Mouse (Mus musculus): ENCODE results near the gene Ecpas.

The Ecpas gene

DNA sequence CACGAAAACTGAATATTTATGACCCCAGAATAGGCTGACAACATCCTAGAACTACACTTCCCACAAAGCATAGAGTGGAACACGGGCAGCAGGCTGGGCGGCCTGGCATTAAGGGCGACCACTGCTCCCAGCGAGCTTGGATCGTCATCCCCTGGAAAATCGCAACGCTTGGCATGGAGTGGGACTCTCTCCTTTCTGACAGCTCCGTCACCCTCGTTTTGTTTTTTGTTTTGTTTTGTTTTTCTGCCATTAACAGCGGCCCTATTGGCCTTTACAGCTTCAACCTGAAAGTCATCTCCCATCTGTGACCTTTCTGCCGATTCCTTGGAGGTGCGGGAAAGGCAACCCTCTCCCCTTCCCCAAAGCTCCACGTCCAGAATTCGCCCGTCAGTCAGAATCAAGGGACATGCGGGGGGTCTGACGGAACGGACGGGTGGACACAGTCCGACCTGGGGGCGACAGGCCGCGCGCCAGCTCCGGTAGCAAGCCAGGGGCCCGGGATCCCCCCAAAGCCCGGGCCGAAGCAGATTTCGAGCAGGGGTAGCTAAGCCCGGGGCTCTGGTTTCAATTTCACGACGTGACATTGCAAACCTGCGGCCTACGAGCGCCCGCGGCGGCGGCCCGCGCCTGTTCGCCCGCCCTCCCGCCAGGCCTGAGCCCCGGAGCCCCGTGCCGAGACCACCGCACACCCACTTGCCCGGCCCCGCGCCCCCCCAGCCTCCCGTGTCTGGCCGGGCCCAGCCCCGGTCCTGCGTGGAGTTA lies 1.3 kb downstream of the Ecpas start:
- DNase-seq: peak; percentile 47

DNA sequence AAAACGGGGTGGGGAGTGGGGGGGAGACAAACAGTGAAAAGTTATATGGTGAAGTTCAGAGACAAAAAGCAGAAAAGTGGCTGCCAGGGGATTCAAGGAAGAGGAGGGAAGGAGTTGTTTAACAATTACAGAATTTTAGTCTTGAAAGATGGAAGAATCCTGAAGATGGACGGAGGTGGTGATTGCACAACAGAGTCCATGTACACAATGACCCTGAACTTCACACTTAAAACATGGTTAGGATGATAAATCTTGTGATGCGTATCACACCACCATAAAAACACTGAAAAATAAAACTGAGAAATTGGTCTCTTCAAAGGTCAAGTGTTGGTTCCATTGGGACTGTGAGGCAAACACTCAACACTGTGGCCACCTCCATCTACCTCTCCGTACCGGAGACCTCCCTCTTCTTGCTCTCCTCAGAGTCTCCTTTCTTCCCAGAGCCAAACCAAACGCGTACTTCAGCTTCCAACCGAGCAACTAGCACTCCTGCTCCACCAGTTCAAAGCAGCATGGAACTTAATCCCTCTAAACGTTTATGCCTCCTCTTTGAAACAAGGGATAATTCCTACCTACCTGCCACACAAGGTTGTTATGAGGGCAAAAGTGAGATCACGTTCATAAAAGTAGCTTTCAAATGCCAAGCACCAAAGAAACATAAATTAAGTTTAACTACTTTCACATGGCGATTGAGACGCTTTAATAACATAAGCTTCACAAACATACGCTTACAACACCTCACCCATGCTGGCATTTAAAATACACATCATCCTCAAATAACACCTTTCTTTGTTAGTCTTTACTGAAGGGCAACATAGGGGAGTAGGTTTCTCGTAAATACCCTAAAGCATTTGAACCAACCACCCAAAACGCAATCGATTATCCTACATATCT lies 2.1 kb downstream of the Ecpas start:
- no peak for DNase-seq

DNA sequence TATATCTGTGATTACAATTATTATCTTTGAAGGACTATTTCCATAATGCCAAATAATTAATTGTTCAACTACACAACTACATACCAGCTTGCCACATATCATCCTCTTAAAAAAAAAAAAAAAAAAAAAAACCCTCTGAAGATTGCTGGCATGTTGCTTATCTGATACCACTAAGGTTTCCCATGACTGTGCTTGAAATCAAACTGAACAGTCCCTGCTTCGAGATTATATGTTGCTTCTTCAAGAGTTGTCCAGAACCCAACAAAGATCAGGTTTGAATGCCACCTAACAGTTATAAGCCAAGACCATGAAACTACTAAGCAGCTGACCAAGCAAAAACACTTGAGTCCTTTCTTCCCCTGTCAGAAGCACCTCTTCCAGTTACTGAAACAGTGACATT lies 5.1 kb downstream of the Ecpas start:
- no peak for DNase-seq

DNA sequence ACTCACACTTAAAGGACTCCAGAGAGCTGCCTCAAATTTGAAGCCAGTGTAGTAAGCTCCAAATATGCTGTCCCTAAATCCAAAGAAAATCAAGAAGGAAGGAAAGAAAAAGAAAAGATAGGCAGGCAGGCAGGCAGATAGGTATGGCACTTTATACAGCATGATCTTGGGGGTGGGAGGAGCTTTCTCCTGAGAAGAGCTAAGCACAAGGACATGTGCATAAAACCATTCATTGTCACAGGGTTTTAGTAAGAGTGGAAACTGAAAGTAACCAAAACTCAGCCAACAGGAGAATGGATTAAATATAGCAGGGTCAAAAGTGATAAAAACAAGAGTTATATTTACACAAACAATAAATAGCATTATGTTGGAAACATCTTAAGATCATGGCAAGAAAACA lies 14.2 kb downstream of the Ecpas start:
- DNase-seq: no peak

DNA sequence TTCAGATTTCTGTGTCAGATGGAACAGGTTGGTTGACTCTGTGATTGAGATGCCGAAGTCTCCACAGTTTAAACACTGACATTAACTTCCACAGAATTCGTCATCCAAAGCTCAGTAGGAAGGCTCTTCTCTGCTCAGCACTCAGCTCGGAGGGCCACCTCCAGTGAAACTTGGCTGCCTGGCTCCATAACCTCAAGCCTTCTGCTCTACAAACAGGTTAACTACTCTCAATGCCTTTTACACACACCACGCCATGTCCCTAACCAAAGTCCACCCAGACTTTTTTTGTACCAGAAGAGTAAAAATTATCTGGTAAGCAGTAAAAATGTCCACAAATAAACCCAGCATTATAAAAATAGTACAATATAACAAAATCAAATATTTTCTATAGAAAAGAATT lies 15.1 kb downstream of the Ecpas start:
- no peak for DNase-seq

DNA sequence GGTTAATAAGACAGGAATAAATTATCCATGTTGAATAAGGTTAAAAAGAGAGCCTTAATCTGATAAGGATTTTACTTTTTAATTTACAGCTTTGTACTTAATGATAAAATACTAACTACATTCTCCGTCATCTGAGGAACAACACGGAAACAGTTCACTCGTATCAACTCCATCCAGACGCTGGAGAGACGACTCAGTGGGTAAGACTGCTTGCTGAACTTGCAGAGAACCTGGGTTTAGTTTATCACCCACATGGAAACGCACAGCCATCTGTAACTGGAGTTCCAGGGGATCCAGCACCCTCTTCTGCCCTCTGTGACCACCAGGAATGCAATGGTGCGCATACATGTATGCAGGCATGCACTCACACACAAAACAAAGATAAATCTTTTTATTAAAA lies 18.1 kb downstream of the Ecpas start:
- no peak for DNase-seq

DNA sequence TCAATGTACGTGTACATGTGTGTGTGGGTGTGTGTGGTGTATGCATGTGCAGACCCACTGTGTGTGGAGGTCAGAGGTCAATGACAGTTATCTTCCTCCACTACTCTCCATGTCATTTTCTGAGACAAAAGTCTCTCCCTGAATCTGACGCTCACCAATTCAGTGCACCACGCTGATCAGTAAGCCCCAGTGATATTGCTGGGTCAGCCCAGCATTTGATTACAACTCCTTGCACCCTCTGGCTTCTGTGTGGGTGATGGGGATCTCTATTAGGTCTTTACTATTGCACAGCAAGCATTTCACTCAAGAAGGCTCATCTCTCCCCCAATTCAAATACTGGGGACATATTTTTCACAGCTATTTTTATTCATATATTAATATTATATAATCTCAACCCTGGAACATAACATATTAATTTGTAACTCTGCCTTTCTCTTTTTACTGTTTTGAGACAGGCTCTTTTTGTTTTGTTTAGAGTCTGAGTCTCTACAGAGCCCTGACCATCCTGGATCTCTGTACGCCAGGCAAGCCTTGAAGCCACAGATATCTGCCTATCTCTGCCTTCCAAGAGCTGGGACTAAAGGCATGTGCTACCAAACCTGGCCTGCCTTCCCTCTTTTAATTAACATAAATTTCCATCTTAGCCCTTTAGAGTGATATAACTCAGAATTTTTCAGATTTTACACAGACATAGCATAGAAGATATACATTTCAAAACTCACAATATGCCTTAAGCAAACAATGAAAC lies 22.3 kb downstream of the Ecpas start:
- no peak for DNase-seq

DNA sequence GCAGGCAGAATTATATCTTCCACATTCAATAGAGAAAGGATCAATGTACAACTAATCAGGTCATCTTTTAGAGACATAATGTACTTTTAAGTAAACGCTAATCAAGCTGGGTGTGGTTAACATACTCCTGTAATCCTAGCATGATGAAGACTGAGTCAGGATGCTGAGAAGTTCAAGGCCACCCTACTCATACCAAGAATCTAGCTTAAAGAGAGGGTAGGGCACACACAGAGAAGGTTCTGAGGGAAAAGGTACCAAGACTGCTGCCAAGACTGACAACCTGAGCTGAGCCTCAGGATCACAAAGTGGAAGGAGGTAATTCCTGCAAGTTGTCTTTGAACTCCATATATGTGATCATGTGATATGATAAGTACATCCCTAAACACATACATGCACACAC lies 24.0 kb downstream of the Ecpas start:
- DNase-seq: no peak

DNA sequence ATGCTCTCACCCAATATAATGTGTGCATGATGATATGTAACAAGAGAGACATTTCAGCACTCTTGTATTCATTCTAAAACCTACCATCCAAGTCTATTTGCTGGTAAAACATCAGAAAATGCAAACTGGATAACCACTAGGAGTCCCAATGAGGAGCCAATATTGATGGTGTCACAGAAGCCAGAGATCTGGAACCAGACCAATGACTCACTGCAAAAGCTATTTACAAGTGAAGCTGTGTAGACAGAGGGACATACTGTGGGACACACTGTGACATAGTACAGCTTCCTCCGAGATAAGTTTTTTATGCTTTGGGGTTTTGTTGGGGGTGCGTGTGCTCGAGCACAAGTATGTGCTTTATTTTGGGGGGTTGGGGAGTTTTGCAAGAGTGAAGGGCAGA lies 24.9 kb downstream of the Ecpas start:
- DNase-seq: no peak

DNA sequence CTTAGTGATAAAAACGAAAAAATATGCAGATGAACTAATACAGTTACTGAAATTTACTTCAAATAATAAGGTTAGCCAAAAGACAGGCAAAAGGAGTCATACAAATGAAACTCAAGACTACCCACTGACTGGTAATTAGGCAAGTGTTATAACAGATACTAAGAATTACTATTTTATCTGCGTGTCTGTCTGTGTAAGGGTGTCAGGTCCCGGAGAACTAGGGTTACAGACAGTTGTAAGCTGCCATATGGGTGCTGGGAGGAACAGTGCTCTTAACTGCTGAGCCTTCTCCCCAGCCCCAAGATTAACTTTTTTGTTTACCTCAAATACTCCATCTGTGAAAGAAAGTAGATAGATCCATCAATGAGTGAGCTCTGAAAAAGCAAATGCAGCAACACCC lies 25.8 kb downstream of the Ecpas start:
- DNase-seq: no peak

DNA sequence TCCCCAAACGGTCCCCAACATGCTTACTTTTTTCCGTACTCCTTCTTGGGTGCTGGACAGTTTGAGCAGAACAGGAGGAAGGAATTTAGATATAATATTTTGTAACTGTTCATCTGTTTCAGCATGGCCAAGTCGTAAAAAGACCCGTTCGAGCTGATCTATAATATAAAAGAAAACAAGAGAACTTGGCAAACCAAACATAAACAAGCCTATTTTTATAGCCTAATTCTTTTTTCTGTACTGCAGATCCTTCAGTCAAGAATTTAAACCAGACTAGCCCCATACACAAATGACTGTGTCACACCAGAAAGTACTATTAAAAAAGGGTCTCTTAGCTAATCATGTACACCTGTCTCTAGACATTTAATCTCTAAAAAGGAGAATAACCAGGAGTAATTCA lies 27.2 kb downstream of the Ecpas start:
- no peak for DNase-seq

DNA sequence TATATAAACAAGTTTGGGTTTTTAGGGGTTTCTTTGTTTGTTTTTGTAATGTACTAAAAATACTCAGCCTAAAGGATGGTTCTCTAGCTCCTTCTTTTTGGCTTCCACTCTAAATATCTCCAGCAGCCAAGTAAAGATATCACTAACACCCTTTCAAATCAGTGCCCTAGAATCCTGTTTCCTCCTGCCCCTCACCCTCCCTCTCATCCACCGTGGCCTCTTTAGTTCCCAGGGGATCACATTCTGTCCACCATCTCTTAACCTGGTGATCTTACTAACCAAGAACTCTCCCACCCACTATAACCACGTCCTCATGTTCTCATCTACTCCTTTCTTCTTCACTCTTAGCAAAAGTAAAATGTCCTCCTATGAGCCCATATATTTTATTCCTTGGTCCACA lies 28.7 kb downstream of the Ecpas start:
- DNase-seq: no peak

DNA sequence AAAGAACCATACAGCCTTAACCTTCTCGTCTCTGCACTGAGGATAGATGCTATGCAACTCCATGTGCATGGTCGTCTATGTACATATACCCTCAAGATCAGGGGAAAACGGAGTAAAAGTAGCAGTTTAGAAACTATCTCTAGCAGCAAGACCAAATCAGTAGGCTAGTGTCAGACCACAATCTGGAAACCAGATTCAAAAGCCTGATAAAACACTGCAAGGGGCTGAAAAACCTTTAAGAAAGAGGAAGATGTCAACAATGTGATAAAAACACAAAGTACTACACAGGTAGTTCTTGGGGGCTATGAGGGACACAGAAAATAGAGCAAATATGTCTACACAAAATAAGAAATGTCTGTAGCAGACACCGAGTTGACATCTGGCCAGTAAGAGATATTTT lies 38.2 kb downstream of the Ecpas start:
- no peak for DNase-seq

DNA sequence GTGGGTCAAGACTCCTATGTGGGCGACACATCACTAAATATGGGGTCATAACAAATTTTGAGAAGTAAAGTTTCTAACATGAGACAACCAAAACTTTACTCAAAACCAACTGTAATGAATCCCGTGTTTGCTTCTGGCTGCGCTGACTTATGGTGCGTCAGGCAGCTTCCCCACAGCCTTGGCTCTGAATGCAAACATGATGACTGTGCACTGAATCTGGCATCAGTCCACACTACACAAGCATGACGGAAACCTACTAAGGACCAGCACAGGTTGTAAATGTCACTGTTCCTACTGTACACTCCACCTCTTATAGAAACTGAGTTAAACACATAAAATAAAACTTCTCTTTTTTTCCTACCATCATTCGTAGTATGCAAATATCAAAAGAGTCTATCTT lies 45.3 kb downstream of the Ecpas start:
- DNase-seq: no peak

DNA sequence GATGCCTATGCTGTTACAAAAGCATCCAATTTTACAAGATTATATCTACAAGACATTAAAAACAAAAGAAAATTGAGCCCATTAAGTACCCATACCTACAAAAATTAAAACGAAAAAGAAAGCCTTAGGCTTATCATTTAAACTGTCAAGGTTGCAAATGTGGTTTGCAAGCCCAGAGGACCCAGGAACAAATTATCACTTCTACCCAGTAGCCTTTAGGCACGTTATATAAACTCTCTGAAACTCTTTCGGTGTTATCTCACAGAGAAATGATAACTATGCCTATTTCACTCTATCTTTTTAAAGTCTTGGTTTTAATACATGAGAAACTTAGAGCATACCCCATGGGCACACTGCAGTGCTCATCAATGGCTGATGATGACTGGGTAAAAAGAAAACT lies 79.6 kb downstream of the Ecpas start:
- DNase-seq: no peak

DNA sequence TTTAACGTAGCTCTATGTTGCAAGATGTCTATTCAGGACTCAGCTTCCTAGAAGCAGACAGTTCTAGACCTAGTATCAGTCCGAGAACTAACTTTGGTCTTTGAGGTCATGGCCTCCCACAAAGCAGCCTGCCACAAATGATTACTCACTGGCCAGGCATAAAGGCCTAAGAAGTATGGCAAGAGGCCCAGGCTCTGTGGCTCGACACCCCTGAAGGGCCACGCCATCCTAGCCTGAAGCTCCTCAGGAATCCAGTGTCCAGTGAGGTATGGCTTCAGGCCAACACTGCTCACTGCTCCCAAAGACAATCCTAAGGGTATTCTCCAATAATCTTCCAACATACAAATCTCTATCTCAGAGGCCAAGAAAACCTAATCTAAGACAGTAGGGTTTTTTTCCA lies 86.6 kb downstream of the Ecpas start:
- DNase-seq: no peak

DNA sequence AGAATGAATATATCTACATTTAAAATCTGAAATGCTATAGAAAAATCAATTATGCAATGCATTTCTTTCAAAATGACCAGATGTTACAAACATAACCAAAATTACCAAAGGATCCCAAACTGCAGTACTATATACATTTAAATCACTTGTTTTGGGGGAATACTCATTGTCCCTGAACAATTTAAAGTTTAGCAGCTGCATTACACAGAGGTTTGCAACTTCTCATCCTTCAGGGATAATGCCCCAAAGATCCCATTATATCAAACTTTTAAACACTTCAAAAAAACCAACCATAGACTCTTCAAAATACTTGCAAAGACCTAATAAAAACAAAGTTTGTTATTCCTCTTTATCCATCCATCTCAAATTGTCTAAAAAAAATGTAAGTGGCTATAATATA lies 124.9 kb downstream of the Ecpas start, which contains the start of gene Olfr267:
Olfr267 (minus strand) TSS at position 101 of the 400 bp plus-strand sequence.
- no peak for DNase-seq

DNA sequence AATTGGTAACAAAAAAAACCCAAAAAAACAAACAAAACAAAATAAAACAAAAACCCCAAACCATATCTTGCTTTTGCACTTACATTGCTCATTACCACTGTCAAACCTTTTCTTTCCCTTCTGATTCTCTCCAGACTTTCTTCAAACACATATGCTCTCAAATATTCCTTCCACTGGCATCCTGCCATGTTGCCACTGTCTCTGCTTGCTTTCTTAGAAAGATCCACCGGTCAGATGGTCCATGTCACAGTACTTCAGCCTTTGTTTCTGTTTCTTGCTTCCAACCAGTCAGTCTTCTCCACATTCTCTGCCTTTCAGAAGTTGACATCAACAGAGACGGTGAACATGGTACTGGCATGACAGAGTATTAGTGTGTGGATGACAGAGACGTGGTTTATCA lies 125.9 kb downstream of the Ecpas start:
- DNase-seq: no peak

DNA sequence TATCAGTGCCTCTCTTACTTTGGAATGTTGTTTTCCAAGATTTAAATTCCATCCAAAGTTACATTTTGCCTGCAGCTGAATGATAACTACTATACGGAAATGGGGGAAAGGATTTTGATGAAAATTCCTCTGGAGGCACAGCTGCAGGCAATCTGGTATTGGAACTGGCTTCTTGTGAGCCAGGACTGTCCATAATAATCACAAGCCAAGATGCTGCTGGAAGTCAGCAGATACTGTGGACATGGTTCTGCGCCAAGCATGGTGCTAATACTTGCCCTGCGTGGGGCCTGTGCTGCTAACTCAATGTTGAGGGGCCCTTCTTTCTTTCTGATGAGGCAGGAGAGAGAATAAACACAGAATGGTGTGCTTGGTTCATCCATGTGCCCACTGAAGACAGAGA lies 149.1 kb downstream of the Ecpas start:
- DNase-seq: no peak

DNA sequence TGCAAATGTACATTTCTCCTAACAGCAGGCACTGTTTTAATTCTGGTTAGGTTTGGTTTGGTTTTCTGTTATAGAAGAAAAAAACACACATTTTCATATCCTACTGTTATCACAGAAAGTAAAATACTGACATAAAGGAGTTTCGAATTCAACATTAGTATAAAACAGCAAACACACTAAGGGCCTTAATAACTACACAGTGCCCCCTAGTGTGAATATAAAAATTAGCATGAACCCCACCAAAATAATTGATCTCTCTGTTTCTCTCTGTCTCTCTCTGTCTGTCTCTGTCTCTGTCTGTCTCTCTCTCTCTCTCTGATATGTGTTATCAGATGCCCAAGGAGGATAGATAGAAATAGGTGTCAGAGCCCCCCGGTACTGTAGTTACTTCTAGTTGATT lies 163.0 kb downstream of the Ecpas start:
- DNase-seq: no peak

DNA sequence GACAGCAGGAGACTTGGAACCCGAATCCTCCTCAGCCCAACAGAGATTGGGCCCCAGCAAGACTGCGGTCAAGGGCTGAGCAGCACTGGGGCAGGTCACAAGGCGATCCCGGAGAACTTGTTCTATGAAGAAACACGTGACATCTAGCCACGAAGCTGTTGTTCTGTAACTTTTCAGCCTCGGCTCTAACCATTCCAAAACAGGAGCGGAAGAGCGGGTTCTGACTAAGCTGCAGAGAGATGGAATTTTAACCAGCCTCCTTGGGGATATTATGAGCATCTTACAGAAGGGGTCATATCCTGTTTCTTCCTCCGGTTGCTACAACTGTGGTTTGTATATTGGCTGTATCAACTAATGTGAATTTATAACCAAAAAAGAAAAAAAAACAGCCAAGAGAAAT lies 163.4 kb downstream of the Ecpas start:
- no peak for DNase-seq
